Mouse (Mus musculus) CH12.LX (cell line): ENCODE measurements around the gene Rtp4. TPM values are rescaled to one million over a fixed set of nuclear protein-coding genes. Genes with fewer than 3 reads are reported as not detected.

Experiments used
- DNase-seq: peaks from one replicate; pipeline ENCODE4 v3.0.0-alpha.2; 2013; ENCODE audit errors: extremely low read depth
- H3K27ac ChIP-seq: 2 replicates; pipeline ENCODE4 v1.5.1; 2012; ENCODE audit warnings: low read depth, mild to moderate bottlenecking, control low read depth, moderate library complexity; ENCODE audit not compliant: insufficient read depth
- H3K27me3 ChIP-seq: replicated peaks from 2 replicates; pipeline ENCODE3; 2012; ENCODE audit warnings: inconsistent platforms
- H3K36me3 ChIP-seq, 2 experiments: replicated peaks in 1 of 2; 2 replicates each; pipeline versions ENCODE3 to v1.6.1; 2012; ENCODE audit warnings: inconsistent platforms in 1 of 2, low read length in 1 of 2, mild to moderate bottlenecking in 1 of 2, mixed read lengths in 1 of 2, moderate library complexity in 1 of 2; ENCODE audit not compliant: control insufficient read depth in 1 of 2, insufficient read depth in 1 of 2
- H3K4me1 ChIP-seq, 2 experiments: 2 replicates each; pipeline ENCODE4 v1.6.1; 2012; ENCODE audit warnings: inconsistent platforms in 1 of 2, moderate library complexity in 1 of 2; ENCODE audit not compliant: insufficient read depth in 2 of 2, control insufficient read depth in 1 of 2
- H3K4me2 ChIP-seq: 2 replicates; pipeline ENCODE4 v1.6.1; 2012; ENCODE audit warnings: low read depth, mild to moderate bottlenecking, control low read depth; ENCODE audit not compliant: poor library complexity, insufficient read depth, severe bottlenecking
- H3K4me3 ChIP-seq, 3 experiments: fragments of 150-350 bp in 1 of 3; sonication (generic) in 1 of 3; replicated peaks in 1 of 3; 2 replicates each; pipeline versions ENCODE3 to v1.5.1; 2011 to 2012; ENCODE audit warnings: low read depth in 2 of 3, low read length in 2 of 3, mild to moderate bottlenecking in 2 of 3, moderate library complexity in 2 of 3, control low read depth in 1 of 3, improper control_type of control experiment in 1 of 3, inconsistent platforms in 1 of 3, mixed read lengths in 1 of 3; ENCODE audit not compliant: poor library complexity in 1 of 3
- H3K79me2 ChIP-seq: replicated peaks from 2 replicates; pipeline ENCODE4 v1.6.1; 2012; ENCODE audit warnings: mild to moderate bottlenecking, moderate library complexity; ENCODE audit not compliant: control insufficient read depth, poor library complexity, insufficient read depth, severe bottlenecking; ENCODE audit errors: extremely low read depth
- H3K9ac ChIP-seq: 2 replicates; pipeline ENCODE4 v1.6.1; 2012; ENCODE audit warnings: low read depth, mild to moderate bottlenecking, control low read depth, moderate library complexity; ENCODE audit not compliant: insufficient read depth
- H3K9me3 ChIP-seq: replicated peaks from 2 replicates; pipeline ENCODE3; 2012; ENCODE audit warnings: low read length, inconsistent platforms, mixed read lengths
- BHLHE40 ChIP-seq: IDR thresholded peaks from 2 replicates; pipeline ENCODE4 v1.6.1; 2011; ENCODE audit warnings: mild to moderate bottlenecking, low read depth, low read length, improper control_type of control experiment
- CHD1 ChIP-seq: IDR thresholded peaks from 2 replicates; pipeline ENCODE4 v1.6.1; 2012; ENCODE audit warnings: low read depth, low read length, improper control_type of control experiment, inconsistent platforms
- CHD2 ChIP-seq: IDR thresholded peaks from 2 replicates; pipeline ENCODE4 v1.6.1; 2011; ENCODE audit warnings: low read length, improper control_type of control experiment
- CTCF ChIP-seq, 2 experiments: IDR thresholded peaks in 1 of 2; conservative IDR thresholded peaks in 1 of 2; 2 replicates each; pipeline ENCODE4 v1.5.1; 2011 to 2012; ENCODE audit warnings: low read depth in 2 of 2, low read length in 2 of 2, improper control_type of control experiment in 1 of 2, inconsistent platforms in 1 of 2, mild to moderate bottlenecking in 1 of 2, moderate library complexity in 1 of 2
- E2F4 ChIP-seq: IDR thresholded peaks from 2 replicates; pipeline ENCODE4 v1.6.1; 2011; ENCODE audit warnings: low read depth, low read length, improper control_type of control experiment; ENCODE audit not compliant: insufficient replicate concordance
- ELF1 ChIP-seq: IDR thresholded peaks from 2 replicates; pipeline ENCODE4 v1.6.1; 2014; ENCODE audit warnings: low read depth, mild to moderate bottlenecking, inconsistent platforms, low read length, improper control_type of control experiment
- EP300 ChIP-seq: IDR thresholded peaks from 2 replicates; pipeline ENCODE4 v1.6.1; 2011; ENCODE audit warnings: low read length, improper control_type of control experiment
- ETS1 ChIP-seq: conservative IDR thresholded peaks from 2 replicates; pipeline ENCODE4 v1.6.1; 2012; ENCODE audit warnings: low read depth, mild to moderate bottlenecking, inconsistent platforms, low read length, improper control_type of control experiment, moderate library complexity
- GABPA ChIP-seq: IDR thresholded peaks from 2 replicates; pipeline ENCODE4 v1.6.1; 2012; ENCODE audit warnings: low read depth, low read length, improper control_type of control experiment, inconsistent platforms; ENCODE audit not compliant: insufficient replicate concordance
- HCFC1 ChIP-seq: IDR thresholded peaks from 2 replicates; pipeline ENCODE4 v1.6.1; 2012; ENCODE audit warnings: low read depth, mild to moderate bottlenecking, inconsistent platforms, low read length, improper control_type of control experiment
- IRF4 ChIP-seq: IDR thresholded peaks from 2 replicates; pipeline ENCODE4 v1.6.1; 2014; ENCODE audit warnings: low read depth, mild to moderate bottlenecking, inconsistent platforms, low read length, improper control_type of control experiment
- JUN ChIP-seq: IDR thresholded peaks from 2 replicates; pipeline ENCODE4 v1.6.1; 2011; ENCODE audit warnings: low read depth, mild to moderate bottlenecking, low read length, improper control_type of control experiment, moderate library complexity; ENCODE audit not compliant: insufficient read depth
- JUND ChIP-seq: conservative IDR thresholded peaks from 2 replicates; pipeline ENCODE4 v1.6.1; 2011; ENCODE audit warnings: low read depth, low read length, improper control_type of control experiment
- KAT2A ChIP-seq: IDR thresholded peaks from 2 replicates; pipeline ENCODE4 v1.6.1; 2012; ENCODE audit warnings: low read length, improper control_type of control experiment, inconsistent platforms; ENCODE audit not compliant: insufficient replicate concordance
- MAFK ChIP-seq: IDR thresholded peaks from 2 replicates; pipeline ENCODE4 v1.6.1; 2011; ENCODE audit warnings: low read length, improper control_type of control experiment; ENCODE audit not compliant: insufficient replicate concordance
- MAX ChIP-seq: IDR thresholded peaks from 2 replicates; pipeline ENCODE4 v1.6.1; 2011; ENCODE audit warnings: low read length, improper control_type of control experiment
- MAZ ChIP-seq: IDR thresholded peaks from 2 replicates; pipeline ENCODE4 v1.6.1; 2012; ENCODE audit warnings: low read depth, mild to moderate bottlenecking, inconsistent platforms, low read length, improper control_type of control experiment, moderate library complexity
- MEF2A ChIP-seq: IDR thresholded peaks from 2 replicates; pipeline ENCODE4 v1.6.1; 2014; ENCODE audit warnings: low read depth, mild to moderate bottlenecking, inconsistent platforms, low read length, improper control_type of control experiment, borderline replicate concordance
- MXI1 ChIP-seq: IDR thresholded peaks from 2 replicates; pipeline ENCODE4 v1.6.1; 2011; ENCODE audit warnings: mild to moderate bottlenecking, low read depth, low read length, improper control_type of control experiment
- MYC ChIP-seq: IDR thresholded peaks from 2 replicates; pipeline ENCODE4 v1.6.1; 2011; ENCODE audit warnings: low read depth, mild to moderate bottlenecking, improper control_type of control experiment, low read length
- NELFE ChIP-seq: IDR thresholded peaks from 2 replicates; pipeline ENCODE4 v1.6.1; 2011; ENCODE audit warnings: low read depth, low read length, improper control_type of control experiment
- NRF1 ChIP-seq: IDR thresholded peaks from 2 replicates; pipeline ENCODE4 v1.6.1; 2014; ENCODE audit warnings: low read depth, mild to moderate bottlenecking, inconsistent platforms, low read length, improper control_type of control experiment, moderate library complexity
- PAX5 ChIP-seq: IDR thresholded peaks from 2 replicates; pipeline ENCODE4 v1.6.1; 2012; ENCODE audit warnings: low read length, inconsistent platforms, mixed read lengths
- POLR2A ChIP-seq: IDR thresholded peaks from 2 replicates; pipeline ENCODE4 v1.6.1; 2011; ENCODE audit warnings: low read depth, mild to moderate bottlenecking, improper control_type of control experiment, low read length
- POLR2AphosphoS2 ChIP-seq: IDR thresholded peaks from 2 replicates; pipeline ENCODE4 v1.6.1; 2011; ENCODE audit warnings: low read depth, low read length, improper control_type of control experiment
- RAD21 ChIP-seq: IDR thresholded peaks from 2 replicates; pipeline ENCODE4 v1.6.1; 2011; ENCODE audit warnings: low read depth, mild to moderate bottlenecking, low read length, improper control_type of control experiment, moderate library complexity
- RCOR1 ChIP-seq: conservative IDR thresholded peaks from 2 replicates; pipeline ENCODE4 v1.6.1; 2012; ENCODE audit warnings: low read depth, mild to moderate bottlenecking, inconsistent platforms, low read length, improper control_type of control experiment
- SIN3A ChIP-seq: IDR thresholded peaks from 2 replicates; pipeline ENCODE4 v1.6.1; 2012; ENCODE audit warnings: low read length, improper control_type of control experiment, inconsistent platforms
- SMC3 ChIP-seq: IDR thresholded peaks from 2 replicates; pipeline ENCODE4 v1.6.1; 2011; ENCODE audit warnings: low read depth, low read length, improper control_type of control experiment
- TBP ChIP-seq: conservative IDR thresholded peaks from 2 replicates; pipeline ENCODE4 v1.6.1; 2011; ENCODE audit warnings: low read depth, low read length, improper control_type of control experiment
- TCF12 ChIP-seq: IDR thresholded peaks from 2 replicates; pipeline ENCODE4 v1.6.1; 2014; ENCODE audit warnings: low read depth, mild to moderate bottlenecking, inconsistent platforms, low read length, improper control_type of control experiment
- UBTF ChIP-seq: IDR thresholded peaks from 2 replicates; pipeline ENCODE4 v1.6.1; 2012; ENCODE audit warnings: low read depth, mild to moderate bottlenecking, inconsistent platforms, low read length, improper control_type of control experiment, moderate library complexity
- USF1 ChIP-seq: IDR thresholded peaks from 2 replicates; pipeline ENCODE4 v1.6.1; 2014; ENCODE audit warnings: low read depth, mild to moderate bottlenecking, inconsistent platforms, low read length, improper control_type of control experiment
- USF2 ChIP-seq: conservative IDR thresholded peaks from 2 replicates; pipeline ENCODE4 v1.6.1; 2011; ENCODE audit warnings: low read depth, low read length, improper control_type of control experiment
- ZC3H11A ChIP-seq: IDR thresholded peaks from 2 replicates; pipeline ENCODE4 v1.6.1; 2012; ENCODE audit warnings: low read depth, mild to moderate bottlenecking, inconsistent platforms, low read length, improper control_type of control experiment
- ZKSCAN1 ChIP-seq: IDR thresholded peaks from 2 replicates; pipeline ENCODE4 v1.6.1; 2012; ENCODE audit warnings: low read depth, inconsistent platforms, low read length, improper control_type of control experiment, borderline replicate concordance
- ZMIZ1 ChIP-seq: IDR thresholded peaks from 2 replicates; pipeline ENCODE4 v1.6.1; 2012; ENCODE audit warnings: low read depth, mild to moderate bottlenecking, inconsistent platforms, low read length, improper control_type of control experiment
- ZNF384 ChIP-seq: IDR thresholded peaks from 2 replicates; pipeline ENCODE4 v1.6.1; 2012; ENCODE audit warnings: low read depth, low read length, improper control_type of control experiment, inconsistent platforms
- dilution Hi-C: fragments of 300-500 bp; cut with MboI; formaldehyde crosslinking; loops from 2 replicates; pipeline ENCODE4 v1.14.3; 2020; ENCODE audit warnings: low sequenced_read_pairs; ENCODE audit not compliant: extremely low pct_unique_long_range_greater_than_20kb, extremely low pct_ligation_motif_present
- in situ Hi-C: fragments of 300-500 bp; cut with MboI; formaldehyde crosslinking; loops from 3 replicates; pipeline ENCODE4 v1.14.3; 2019; ENCODE audit warnings: low sequenced_read_pairs, low pct_ligation_motif_present, low pct_unique_long_range_greater_than_20kb, mixed read lengths
- polyA plus RNA-seq: library from polyadenylated mRNA; unstranded; fragments of >175 nt; gene quantifications from 2 replicates; pipeline ENCODE4 v1.2.1, GENCODE M21; 2012; ENCODE audit warnings: low read depth; ENCODE audit not compliant: insufficient read length
- total RNA-seq, 2 experiments: library from RNA; depleted of rRNA; stranded (reverse); fragments of 300-350 nt in 1 of 2; fragments of >200 nt in 1 of 2; gene quantifications; 2 replicates each; pipeline ENCODE4 v1.2.3; 2012 to 2014

The Rtp4 gene
- total and polyA plus RNA-seq, 3 experiments: 0.21 to 0.28 TPM; not detected in 1

DNA sequence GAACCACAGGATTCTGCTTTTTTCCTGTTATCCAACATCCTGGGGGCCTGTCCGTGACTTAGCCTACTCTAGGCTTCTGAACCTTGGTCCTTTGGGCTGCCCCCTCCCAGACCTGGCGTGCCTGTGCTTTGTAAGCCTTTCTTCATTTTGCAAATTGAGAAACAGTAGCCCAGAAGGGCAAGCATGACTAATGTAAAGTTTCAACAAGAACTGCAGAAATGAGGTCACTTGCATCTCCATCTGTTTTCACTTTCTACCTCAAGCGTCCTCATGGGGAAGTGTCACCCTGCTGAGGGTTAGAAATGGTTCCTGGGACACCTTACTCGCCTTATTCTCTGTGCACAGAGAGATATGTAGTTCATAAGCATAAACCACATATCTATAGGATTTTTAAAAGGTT lies 27.3 kb upstream of the Rtp4 start:
- dilution Hi-C loops: no loop called here

DNA sequence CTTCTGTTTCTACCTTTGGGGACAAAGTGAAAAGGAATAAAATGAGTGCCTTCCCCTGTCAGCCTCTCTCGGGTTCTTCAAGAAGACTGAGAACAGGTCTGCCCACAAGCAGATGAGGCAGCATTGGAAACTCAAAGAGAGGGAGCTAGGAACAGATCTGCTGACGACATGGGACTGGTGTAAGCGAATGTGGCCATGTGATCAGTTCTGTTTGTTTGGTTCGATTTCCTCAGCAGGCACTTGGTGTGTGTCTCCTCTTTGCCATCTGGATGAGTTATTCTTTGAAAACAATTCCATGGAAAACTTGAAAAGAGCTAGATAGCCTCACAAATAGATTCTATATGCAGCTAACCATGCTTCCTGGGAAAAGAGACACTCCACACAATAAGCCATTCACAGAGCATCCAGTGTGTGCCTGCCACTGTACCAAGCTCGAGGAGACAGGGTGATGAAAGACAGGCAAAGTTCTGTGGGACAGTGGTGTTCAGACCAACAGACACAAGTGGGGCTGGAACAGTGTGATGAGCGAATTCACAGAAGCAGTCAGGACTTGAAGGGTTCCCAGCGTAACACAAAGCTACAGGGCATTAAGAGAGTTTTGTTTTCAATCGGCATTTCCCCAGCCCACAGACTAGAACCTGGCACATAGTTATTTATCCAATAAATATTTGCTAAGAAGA lies 23.7 kb upstream of the Rtp4 start:
- Histone ChIP-seq H3K27ac (no peak overlapping the region), H3K9ac (no peak overlapping the region), H3K4me3 (no peak overlapping the region), H3K36me3 (no peaks in the 10 kb centered on the region), H3K9me3 (no peaks in the 10 kb centered on the region), H3K27me3 (peaks cover 3% of the 10 kb centered on the region), H3K4me2 (no peak overlapping the region), H3K4me1 (peaks cover 9 to 55% of the 10 kb centered on the region in 2 experiments), H3K79me2 (no peaks in the 10 kb centered on the region)
- in situ Hi-C loops: no loop called here
- dilution Hi-C loops: no loop called here
- DNase-seq: no peak
- TF ChIP-seq MAZ (no peak), TCF12 (no peak), E2F4 (no peak), GABPA (no peak), MAFK (no peak), UBTF (no peak), JUN (no peak), RCOR1 (no peak), KAT2A (no peak), ELF1 (no peak)

More for the DNA sequence above, 27.3 kb upstream of the Rtp4 start:
- Histone ChIP-seq H3K27ac (no peak overlapping the region), H3K4me1 (peaks cover 9 to 42% of the 10 kb centered on the region in 2 experiments), H3K36me3 (no peaks in the 10 kb centered on the region), H3K9ac (no peak overlapping the region), H3K9me3 (no peaks in the 10 kb centered on the region), H3K79me2 (no peaks in the 10 kb centered on the region), H3K27me3 (peaks cover 3% of the 10 kb centered on the region), H3K4me2 (peak overlapping the region; percentile 66), H3K4me3 (no peak overlapping the region)
- TF ChIP-seq ZC3H11A: no peak
- TF ChIP-seq MYC: peak; percentile 77
- TF ChIP-seq SMC3: peak; percentile 17; the same call in 1 of the 2 replicates
- TF ChIP-seq ELF1: 0 out of 2 replicates have a peak, but pooled peaks have one; percentile 34
- TF ChIP-seq EP300: peak; percentile 97
- TF ChIP-seq MEF2A: peak; percentile 74; the same call in 1 of the 2 replicates
- TF ChIP-seq ZKSCAN1: no peak
- peak; percentile 89 for TF ChIP-seq JUND
- TF ChIP-seq IRF4: peak; percentile 95
- TF ChIP-seq JUN: peak; percentile 93
- TF ChIP-seq CTCF (conservative IDR thresholded peaks at IDR 0.05 in 1 of 2, IDR thresholded peaks at IDR 0.05 in 1 of 2; ENCODE audit: low read depth in 2 of 2, low read length in 2 of 2): no peak
- TF ChIP-seq ZMIZ1: no peak
- peak; percentile 48; the same call in 1 of the 2 replicates for TF ChIP-seq ZNF384
- no peak for TF ChIP-seq USF2
- TF ChIP-seq POLR2A: no peak
- no peak for TF ChIP-seq NELFE
- peak; percentile 79 for TF ChIP-seq TCF12
- peak; percentile 74 for TF ChIP-seq MAZ
- no peak for TF ChIP-seq TBP
- TF ChIP-seq RAD21: no peak; the same call in 1 of the 2 replicates
- TF ChIP-seq MXI1: peak; percentile 67; the same call in 1 of the 2 replicates
- 0 out of 2 replicates have a peak, but pooled peaks have one; percentile 44 for TF ChIP-seq CHD1
- TF ChIP-seq GABPA: no peak
- no peak for TF ChIP-seq PAX5
- TF ChIP-seq HCFC1: peak; percentile 28; the same call in 1 of the 2 replicates
- TF ChIP-seq RCOR1: peak; percentile 95
- TF ChIP-seq SIN3A: peak; percentile 79
- no peak for TF ChIP-seq POLR2AphosphoS2
- peak; percentile 88 for TF ChIP-seq MAFK
- peak; percentile 80 for TF ChIP-seq CHD2
- TF ChIP-seq NRF1: no peak
- peak; percentile 90 for TF ChIP-seq BHLHE40
- TF ChIP-seq USF1: no peak
- 0 out of 2 replicates have a peak, but pooled peaks have one; percentile 22 for TF ChIP-seq KAT2A
- TF ChIP-seq ETS1: peak; percentile 92
- no peak for TF ChIP-seq UBTF
- peak; percentile 70 for TF ChIP-seq MAX
- TF ChIP-seq E2F4: no peak
- in situ Hi-C loops: no loop called here
- peak; percentile 74 for DNase-seq
